Mouse (Mus musculus): ENCODE results near the gene C2cd4b. TPM values are rescaled to one million over a fixed set of nuclear protein-coding genes. Genes with fewer than 3 reads are reported as not detected.

Gene C2cd4b
- polyA plus RNA-seq, 1 experiment from 2014 or later, result 0.35 TPM

GRCm38 (mm10) chr9:67802241-67802640 is 43.0 kb downstream of the C2cd4b start:
- Histone ChIP-seq H3K9me3 (no peaks in the 10 kb centered on the region), H3K27ac (no peak overlapping the region), H3K9ac (no peak overlapping the region), H3K4me1 (no peaks in the 10 kb centered on the region), H3K4me3 (no peak overlapping the region), H3K36me3 (no peaks in the 10 kb centered on the region), H3K27me3 (no peaks in the 10 kb centered on the region), H3K4me2 (replicated peaks) (no peak overlapping the region)
- ATAC-seq (ENCODE audit: insufficient number of reproducible peaks, insufficient read depth, low FRiP score, low TSS enrichment), result no peak
- WGBS, result 26% methylated on average over 6 of the region's 6 CpGs

- WGBS, result 64% methylated on average over 5 of the region's 5 CpGs
- no peaks in the 10 kb centered on the region for H3K9me3 ChIP-seq
- H3K27ac ChIP-seq, result no peak overlapping the region
- ATAC-seq (ENCODE audit: insufficient number of reproducible peaks, insufficient read depth, low FRiP score, low TSS enrichment), result no peak
- no peaks in the 10 kb centered on the region for H3K27me3 ChIP-seq
- no peaks in the 10 kb centered on the region for H3K4me1 ChIP-seq
- H3K9ac ChIP-seq, result no peak overlapping the region
- H3K4me2 ChIP-seq (replicated peaks), result no peak overlapping the region
- H3K4me3 ChIP-seq, result no peak overlapping the region
- no peaks in the 10 kb centered on the region for H3K36me3 ChIP-seq
Measured at GRCm38 (mm10) chr9:67807000-67807399, 47.8 kb downstream of the C2cd4b start.

GRCm38 (mm10) chr9:67810527-67810926 is 51.3 kb downstream of the C2cd4b start:
- ATAC-seq (ENCODE audit: insufficient number of reproducible peaks, insufficient read depth, low FRiP score, low TSS enrichment), result no peak
- Histone ChIP-seq H3K9ac (no peak overlapping the region), H3K9me3 (no peaks in the 10 kb centered on the region), H3K4me2 (replicated peaks) (no peak overlapping the region), H3K27ac (no peak overlapping the region), H3K27me3 (no peaks in the 10 kb centered on the region), H3K4me1 (peaks cover 15% of the 10 kb centered on the region), H3K4me3 (no peak overlapping the region), H3K36me3 (no peaks in the 10 kb centered on the region)
- 55% methylated on average over 6 of the region's 6 CpGs for WGBS

Small RNA genes within 50 kb of the gene (microRNA-seq; reads per million reads assigned to microRNA genes)
- not detected for gene Mir7241
- not detected for gene Mir7242

Other genes starting within 250 kb of the C2cd4b start
- 35.3 and 37.0 TPM in 2 replicates for gene Tln2, start 199.7 kb upstream of the C2cd4b start, polyA plus RNA-seq (2016; fragmentation: Nextera tagmentation; extraction: Ambion mirVana)
- gene C2cd4a, start 72.9 kb downstream of the C2cd4b start, polyA plus RNA-seq (2016; fragmentation: Nextera tagmentation; extraction: Ambion mirVana), result 0.22 and 0.31 TPM in 2 replicates
- gene Vps13c, start 81.0 kb downstream of the C2cd4b start, polyA plus RNA-seq (2016; fragmentation: Nextera tagmentation; extraction: Ambion mirVana), result 4.0 and 4.8 TPM in 2 replicates